Comparison of ENCODE assay signal across 19 mouse cellular contexts in genomic region chr3:105722510-105722909, GRCm38 (mm10). TPM values are rescaled to one million over a fixed set of nuclear protein-coding genes. Genes with fewer than 3 reads are reported as not detected.
"Had no signal": no experiment of that assay in that cellular context is flagged by ENCODE, and none has a peak within 500 bp of the region (broad histone marks: within the 10 kb centered on the region; RNA-seq: fewer than 3 reads in every experiment).

No protein-coding gene starts in this region.

- H3K27ac ChIP-seq: left cerebral cortex, adult 2 months; limb, embryonic 13.5 days; liver, embryonic 12.5 days; liver, embryonic 15.5 days; lung, embryonic 15.5 days; midbrain, embryonic 10.5 days; midbrain, embryonic 13.5 days had no signal

- H3K9ac ChIP-seq: limb, embryonic 13.5 days; liver, embryonic 12.5 days; liver, embryonic 15.5 days; lung, embryonic 15.5 days; midbrain, embryonic 13.5 days had no signal

- H3K4me1 ChIP-seq: lung, embryonic 15.5 days had no signal

- DNase-seq: kidney, postnatal 10 days; kidney, postnatal 36 days; layer of hippocampus, postnatal 36 days; left cerebral cortex, postnatal 4 days; liver; lung, adult 18-20 months; lung, postnatal 10 days; lung, postnatal 36 days; thymus, adult 18-20 months; thymus, postnatal 36 days had no signal

- H3K4me2 ChIP-seq: limb, embryonic 13.5 days; liver, embryonic 12.5 days; liver, embryonic 15.5 days; lung, embryonic 15.5 days; midbrain, embryonic 13.5 days had no signal

- H3K36me3 ChIP-seq: midbrain, embryonic 10.5 days had no signal

- ATAC-seq: liver, embryonic 12.5 days; midbrain, embryonic 13.5 days had no signal

- H3K9me3 ChIP-seq: limb, embryonic 13.5 days; liver, embryonic 12.5 days; liver, embryonic 15.5 days; lung, embryonic 15.5 days; megakaryocyte, embryonic 14.5 days; midbrain, embryonic 10.5 days; midbrain, embryonic 13.5 days had no signal

- H3K4me3 ChIP-seq: left cerebral cortex, adult 2 months; limb, embryonic 13.5 days; liver, embryonic 12.5 days; liver, embryonic 15.5 days; lung, embryonic 15.5 days; megakaryocyte, embryonic 14.5 days; midbrain, embryonic 10.5 days; midbrain, embryonic 13.5 days had no signal

- H3K27me3 ChIP-seq: limb, embryonic 13.5 days; liver, embryonic 12.5 days; liver, embryonic 15.5 days; lung, embryonic 15.5 days; megakaryocyte, embryonic 14.5 days; midbrain, embryonic 13.5 days had no signal

RNA-seq across cellular contexts. Expression of gene Inka2, which starts 18.1 kb away (rescaled TPM):
- total RNA-seq: monocyte, adult 5-6 weeks had no signal
